Mouse (Mus musculus): ENCODE data around the gene Ick.
A peak's percentile ranks its signal among the peaks of the same experiment; 100 is the strongest.

DNA sequence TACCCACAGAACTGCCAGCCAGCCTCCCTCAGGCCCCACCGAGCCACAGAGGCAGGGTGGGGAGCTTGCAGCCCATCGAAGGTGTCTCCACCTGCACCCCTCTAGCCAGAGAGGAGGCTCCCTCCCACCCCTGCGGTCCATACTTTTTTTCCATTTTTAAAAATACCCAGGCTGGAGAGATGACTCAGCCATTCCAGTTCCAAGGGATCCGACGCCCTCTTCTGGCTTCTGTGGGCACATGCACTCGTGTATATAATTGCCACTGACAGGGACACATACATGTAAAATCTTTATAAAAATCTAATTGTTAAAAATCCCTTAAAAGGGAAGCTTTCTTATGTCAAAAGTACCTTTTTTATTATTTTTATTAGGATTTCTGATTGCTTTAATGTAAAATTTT, 59.9 kb downstream of the Ick start:
- TF ChIP-seq CTCF (IDR thresholded peaks at IDR 0.05; ENCODE audit: insufficient read depth, low read length), result peak; percentile 48
- TF ChIP-seq POLR2A (IDR thresholded peaks at IDR 0.05; ENCODE audit: borderline replicate concordance, extremely low read depth, low read depth, low read length), result no peak

Measured in lung, adult 2 months (tissue).